Mouse (Mus musculus) lung, adult 18-20 months (tissue): ENCODE results near the gene Eogt.

Source experiments
- DNase-seq, 2 experiments: peaks; one replicate each; pipeline ENCODE4 v3.0.0; 2022; ENCODE audit warnings: mixed read lengths in 2 of 2

Eogt gene

GRCm38 (mm10) chr6:97104264-97104852, 44.6 kb downstream of the Eogt start:
- no peak for DNase-seq

- no peak for DNase-seq
These were observed 46.9 kb downstream of the Eogt start for GRCm38 (mm10) chr6:97101958-97102702.

DNA sequence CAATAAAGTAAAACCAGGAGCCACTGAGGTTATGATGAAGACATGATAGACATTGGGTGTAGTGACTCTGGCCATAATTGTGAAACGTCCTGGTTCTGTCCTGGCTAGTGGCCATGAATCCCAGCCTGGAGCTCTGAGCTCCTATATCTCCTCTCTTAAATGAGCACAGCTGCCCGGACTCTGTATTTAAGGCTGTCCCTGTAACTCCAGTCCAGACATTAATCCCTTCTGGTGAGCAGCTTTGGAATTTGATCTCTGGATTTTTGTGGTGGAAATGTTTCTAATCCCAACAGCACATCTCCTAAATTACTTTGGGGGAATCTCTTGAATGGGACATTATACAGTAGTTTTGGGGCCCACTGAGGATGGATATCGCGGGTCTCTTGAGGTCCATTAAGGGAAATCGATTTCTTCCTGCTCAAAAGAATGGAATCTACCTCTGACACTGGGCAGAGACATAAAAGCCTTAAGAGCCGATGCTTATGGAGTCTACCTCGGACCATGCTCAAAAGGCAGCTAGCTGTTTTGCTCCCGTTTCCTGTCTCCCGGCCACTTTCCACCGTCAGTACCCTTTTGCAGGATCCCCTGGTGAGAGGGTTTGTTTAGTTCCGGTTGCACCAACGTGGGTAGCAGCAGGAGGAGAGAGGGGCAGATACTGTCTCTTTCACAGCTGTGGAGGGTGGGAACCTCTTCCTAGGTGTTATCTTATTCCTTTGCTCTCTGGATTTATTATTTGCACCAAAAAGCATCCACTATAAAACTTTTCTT, 47.6 kb downstream of the Eogt start:
- no peak for DNase-seq

DNA sequence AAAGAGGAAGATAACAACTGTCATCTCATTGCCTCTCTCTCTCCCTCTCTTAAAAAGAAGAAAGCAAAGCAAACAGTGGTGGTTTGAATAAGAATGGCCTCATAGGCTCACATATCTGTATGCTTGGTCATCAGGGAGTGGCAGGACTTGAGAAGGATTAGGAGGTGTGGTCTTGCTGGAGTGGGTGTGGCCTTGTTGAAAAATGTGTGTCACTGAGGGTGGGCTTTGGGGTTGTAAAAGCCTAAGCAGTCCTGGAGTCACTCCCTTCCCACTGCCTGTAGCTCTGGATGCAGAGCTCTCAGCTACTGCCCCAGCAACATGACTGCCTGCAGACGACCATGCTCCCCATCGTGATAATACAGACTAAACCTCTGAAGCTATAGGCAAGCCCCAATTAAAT, 66.6 kb downstream of the Eogt start:
- DNase-seq, result no peak

DNA sequence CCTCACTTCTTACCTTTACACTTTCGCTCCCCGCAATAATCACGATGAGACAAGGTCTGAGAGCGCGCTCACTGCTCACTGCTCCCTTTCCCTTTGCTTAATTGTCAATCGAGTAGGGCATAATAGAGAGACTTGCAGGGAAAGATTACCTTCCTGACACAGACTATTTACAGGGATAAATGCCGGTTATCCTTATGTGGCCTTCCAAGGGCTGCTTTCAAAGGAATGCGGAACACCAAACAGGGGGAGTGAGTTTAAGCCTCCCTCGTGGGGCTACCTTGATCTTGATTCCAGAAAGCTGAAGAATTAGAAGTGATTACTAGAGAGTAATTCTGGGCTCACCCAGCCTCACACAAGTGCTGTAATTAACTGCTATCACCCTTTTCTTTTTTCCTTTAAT, 69.0 kb downstream of the Eogt start:
- DNase-seq, result no peak

DNA sequence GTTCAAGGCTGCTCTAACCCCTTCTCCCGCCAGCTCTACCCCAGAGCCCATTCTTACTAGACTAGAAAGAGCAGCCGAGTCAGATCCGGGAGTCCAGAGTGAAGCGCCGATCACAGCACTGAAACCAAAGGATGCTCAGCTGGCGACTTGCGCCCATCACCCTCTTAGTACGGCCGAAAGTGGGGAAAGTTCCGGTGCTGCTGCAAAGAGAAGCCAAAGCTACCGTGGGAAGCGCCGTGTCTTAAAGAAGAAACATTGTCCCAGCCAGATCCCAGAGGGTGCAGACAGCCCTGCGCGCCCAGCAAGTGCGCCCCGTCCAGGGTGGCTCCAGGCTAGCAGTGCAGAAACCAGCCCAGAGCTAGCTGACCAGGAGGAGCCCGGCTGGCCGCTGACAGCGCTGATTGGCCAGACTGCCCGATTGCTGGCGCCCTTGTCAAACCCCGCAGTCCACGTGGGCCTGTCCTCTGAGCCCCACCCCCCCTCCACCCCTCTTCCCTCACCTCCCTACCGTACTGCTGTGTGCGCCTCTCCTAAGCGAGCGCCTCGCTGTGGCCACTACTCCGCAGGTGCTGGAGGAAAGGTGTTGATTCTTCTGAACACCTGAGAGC, 88.8 kb downstream of the Eogt start, which contains the start of gene Fam19a4:
Fam19a4 (minus strand) TSS at position 340 of the 608 bp plus-strand sequence.
- peak; percentile 5 to 16 for DNase-seq
